Mouse (Mus musculus): Measurements from ENCODE around the gene Ubald1. TPM values are rescaled to one million over a fixed set of nuclear protein-coding genes. Genes with fewer than 3 reads are reported as not detected.

The Ubald1 gene
- polyA plus RNA-seq, 1 experiment from 2014 or later: 36.2 TPM

GRCm38 (mm10) chr16:4876033-4876680 lies 4.0 kb downstream of the Ubald1 start:
- Histone ChIP-seq H3K27me3 (ENCODE audit: insufficient read depth, low read length) (no peaks in the 10 kb centered on the region), H3K9ac (replicated peaks; ENCODE audit: low read length) (no peak overlapping the region), H3K4me1 (ENCODE audit: insufficient read depth, low read length) (peaks cover 30% of the 10 kb centered on the region), H3K4me2 (replicated peaks; ENCODE audit: low read depth, low read length) (no peak overlapping the region), H3K9me3 (ENCODE audit: low read length) (no peaks in the 10 kb centered on the region), H3K4me3 (ENCODE audit: low read length) (no peak overlapping the region), H3K27ac (ENCODE audit: low read length) (peak overlapping the region; percentile 44), H3K36me3 (ENCODE audit: insufficient read depth, low read length) (peaks cover 32% of the 10 kb centered on the region)
- WGBS: 74% methylated on average over 8 of the region's 8 CpGs
- ATAC-seq (ENCODE audit: low FRiP score, low TSS enrichment): no peak

- 81% methylated on average over 21 of the region's 23 CpGs for WGBS
- Histone ChIP-seq H3K4me3 (ENCODE audit: low read length) (no peak overlapping the region), H3K4me1 (ENCODE audit: insufficient read depth, low read length) (peaks cover 27% of the 10 kb centered on the region), H3K4me2 (replicated peaks; ENCODE audit: low read depth, low read length) (no peak overlapping the region), H3K36me3 (ENCODE audit: insufficient read depth, low read length) (peaks cover 32% of the 10 kb centered on the region), H3K27me3 (ENCODE audit: insufficient read depth, low read length) (no peaks in the 10 kb centered on the region), H3K9ac (replicated peaks; ENCODE audit: low read length) (no peak overlapping the region), H3K9me3 (ENCODE audit: low read length) (no peaks in the 10 kb centered on the region), H3K27ac (ENCODE audit: low read length) (peak overlapping the region; percentile 19; the same call in 1 of the 2 replicates)
- no peak for ATAC-seq (ENCODE audit: low FRiP score, low TSS enrichment)
These were observed 4.7 kb downstream of the Ubald1 start for GRCm38 (mm10) chr16:4875198-4876032.

GRCm38 (mm10) chr16:4871926-4872325 lies 8.2 kb downstream of the Ubald1 start:
- Histone ChIP-seq H3K4me3 (ENCODE audit: low read length) (no peak overlapping the region), H3K9ac (replicated peaks; ENCODE audit: low read length) (no peak overlapping the region), H3K9me3 (ENCODE audit: low read length) (no peaks in the 10 kb centered on the region), H3K27me3 (ENCODE audit: insufficient read depth, low read length) (no peaks in the 10 kb centered on the region), H3K4me1 (ENCODE audit: insufficient read depth, low read length) (peaks cover 11% of the 10 kb centered on the region; the same call in 1 of the 2 replicates), H3K4me2 (replicated peaks; ENCODE audit: low read depth, low read length) (no peak overlapping the region), H3K27ac (ENCODE audit: low read length) (no peak overlapping the region), H3K36me3 (ENCODE audit: insufficient read depth, low read length) (peaks cover 36% of the 10 kb centered on the region)
- ATAC-seq (ENCODE audit: low FRiP score, low TSS enrichment): no peak
- WGBS: 86% methylated on average over 2 of the region's 2 CpGs

GRCm38 (mm10) chr16:4870490-4870889 lies 9.6 kb downstream of the Ubald1 start:
- ATAC-seq (ENCODE audit: low FRiP score, low TSS enrichment): no peak
- Histone ChIP-seq H3K4me1 (ENCODE audit: insufficient read depth, low read length) (peaks cover 3% of the 10 kb centered on the region; the same call in 1 of the 2 replicates), H3K9me3 (ENCODE audit: low read length) (no peaks in the 10 kb centered on the region), H3K36me3 (ENCODE audit: insufficient read depth, low read length) (peaks cover 23% of the 10 kb centered on the region), H3K27ac (ENCODE audit: low read length) (no peak overlapping the region), H3K4me3 (ENCODE audit: low read length) (no peak overlapping the region), H3K4me2 (replicated peaks; ENCODE audit: low read depth, low read length) (no peak overlapping the region), H3K9ac (replicated peaks; ENCODE audit: low read length) (no peak overlapping the region), H3K27me3 (ENCODE audit: insufficient read depth, low read length) (no peaks in the 10 kb centered on the region)
- 90% methylated on average over 5 of the region's 5 CpGs for WGBS

- H3K9me3 ChIP-seq (ENCODE audit: low read length): no peaks in the 10 kb centered on the region
- H3K36me3 ChIP-seq (ENCODE audit: insufficient read depth, low read length): peaks cover 4% of the 10 kb centered on the region; the same call in 1 of the 2 replicates
- H3K9ac ChIP-seq (replicated peaks; ENCODE audit: low read length): 0 out of 2 replicates have a peak overlapping the region, but pooled peaks have one; percentile 27
- H3K4me1 ChIP-seq (ENCODE audit: insufficient read depth, low read length): peaks cover 3% of the 10 kb centered on the region; the same call in 1 of the 2 replicates
- WGBS: 41% methylated on average over 7 of the region's 7 CpGs
- ATAC-seq (ENCODE audit: low FRiP score, low TSS enrichment): peak; percentile 33; the same call in 1 of the 2 replicates
- H3K4me2 ChIP-seq (replicated peaks; ENCODE audit: low read depth, low read length): no peak overlapping the region; the same call in 1 of the 2 replicates
- no peaks in the 10 kb centered on the region for H3K27me3 ChIP-seq (ENCODE audit: insufficient read depth, low read length)
- H3K4me3 ChIP-seq (ENCODE audit: low read length): no peak overlapping the region
- H3K27ac ChIP-seq (ENCODE audit: low read length): peak overlapping the region; percentile 61
These were observed 13.9 kb downstream of the Ubald1 start for GRCm38 (mm10) chr16:4866101-4866695.

- no peak overlapping the region for H3K9ac ChIP-seq (replicated peaks; ENCODE audit: low read length)
- H3K27ac ChIP-seq (ENCODE audit: low read length): no peak overlapping the region
- H3K27me3 ChIP-seq (ENCODE audit: insufficient read depth, low read length): no peaks in the 10 kb centered on the region
- H3K36me3 ChIP-seq (ENCODE audit: insufficient read depth, low read length): no peaks in the 10 kb centered on the region
- no peaks in the 10 kb centered on the region for H3K9me3 ChIP-seq (ENCODE audit: low read length)
- ATAC-seq (ENCODE audit: low FRiP score, low TSS enrichment): no peak
- WGBS: 82% methylated on average over 8 of the region's 8 CpGs
- H3K4me3 ChIP-seq (ENCODE audit: low read length): no peak overlapping the region
- H3K4me2 ChIP-seq (replicated peaks; ENCODE audit: low read depth, low read length): no peak overlapping the region
- peaks cover 3% of the 10 kb centered on the region; the same call in 1 of the 2 replicates for H3K4me1 ChIP-seq (ENCODE audit: insufficient read depth, low read length)
These were observed 16.4 kb downstream of the Ubald1 start for GRCm38 (mm10) chr16:4863742-4864141.

GRCm38 (mm10) chr16:4862863-4863483 lies 17.1 kb downstream of the Ubald1 start:
- 48% methylated on average over 9 of the region's 9 CpGs for WGBS
- Histone ChIP-seq H3K4me2 (replicated peaks; ENCODE audit: low read depth, low read length) (no peak overlapping the region), H3K27ac (ENCODE audit: low read length) (no peak overlapping the region)

GRCm38 (mm10) chr16:4861392-4861791 lies 18.7 kb downstream of the Ubald1 start:
- no peaks in the 10 kb centered on the region for H3K9me3 ChIP-seq (ENCODE audit: low read length)
- ATAC-seq (ENCODE audit: low FRiP score, low TSS enrichment): no peak
- H3K4me3 ChIP-seq (ENCODE audit: low read length): no peak overlapping the region
- H3K4me1 ChIP-seq (ENCODE audit: insufficient read depth, low read length): peaks cover 3% of the 10 kb centered on the region; the same call in 1 of the 2 replicates
- 34% methylated on average over 10 of the region's 10 CpGs for WGBS
- H3K9ac ChIP-seq (replicated peaks; ENCODE audit: low read length): no peak overlapping the region
- H3K36me3 ChIP-seq (ENCODE audit: insufficient read depth, low read length): no peaks in the 10 kb centered on the region
- H3K4me2 ChIP-seq (replicated peaks; ENCODE audit: low read depth, low read length): no peak overlapping the region
- H3K27ac ChIP-seq (ENCODE audit: low read length): no peak overlapping the region
- no peaks in the 10 kb centered on the region for H3K27me3 ChIP-seq (ENCODE audit: insufficient read depth, low read length)

More at GRCm38 (mm10) chr16:4862863-4863483, 17.1 kb downstream of the Ubald1 start:
- Histone ChIP-seq H3K9ac (replicated peaks; ENCODE audit: low read length) (no peak overlapping the region), H3K36me3 (ENCODE audit: insufficient read depth, low read length) (no peaks in the 10 kb centered on the region), H3K4me3 (ENCODE audit: low read length) (no peak overlapping the region), H3K9me3 (ENCODE audit: low read length) (no peaks in the 10 kb centered on the region), H3K27me3 (ENCODE audit: insufficient read depth, low read length) (no peaks in the 10 kb centered on the region), H3K4me1 (ENCODE audit: insufficient read depth, low read length) (peaks cover 3% of the 10 kb centered on the region; the same call in 1 of the 2 replicates)
- ATAC-seq (ENCODE audit: low FRiP score, low TSS enrichment): peak; percentile 81; the same call in 1 of the 2 replicates

GRCm38 (mm10) chr16:4855046-4855650 lies 25.0 kb downstream of the Ubald1 start:
- H3K9me3 ChIP-seq (ENCODE audit: low read length): no peaks in the 10 kb centered on the region
- H3K27me3 ChIP-seq (ENCODE audit: insufficient read depth, low read length): no peaks in the 10 kb centered on the region
- no peak overlapping the region for H3K27ac ChIP-seq (ENCODE audit: low read length)
- no peak overlapping the region for H3K9ac ChIP-seq (replicated peaks; ENCODE audit: low read length)
- H3K4me2 ChIP-seq (replicated peaks; ENCODE audit: low read depth, low read length): no peak overlapping the region
- WGBS: 51% methylated on average over 5 of the region's 5 CpGs
- H3K4me1 ChIP-seq (ENCODE audit: insufficient read depth, low read length): 0 out of 2 replicates have a peak, but pooled peaks cover 7% of the 10 kb centered on the region
- H3K36me3 ChIP-seq (ENCODE audit: insufficient read depth, low read length): no peaks in the 10 kb centered on the region
- no peak overlapping the region for H3K4me3 ChIP-seq (ENCODE audit: low read length)
- no peak for ATAC-seq (ENCODE audit: low FRiP score, low TSS enrichment)
